Mouse (Mus musculus) brain, embryonic 14.5 days (tissue): Measurements from ENCODE around the gene Ccdc42. TPM values are rescaled to one million over a fixed set of nuclear protein-coding genes. Genes with fewer than 3 reads are reported as not detected.

Source experiments
- DNase-seq: peaks from one replicate; pipeline ENCODE4 v3.0.0-alpha.2; 2011; ENCODE audit warnings: low read depth
- CTCF ChIP-seq: fragments of 200-500 bp; IDR thresholded peaks from 2 replicates; pipeline ENCODE4 v1.5.1; 2012; ENCODE audit warnings: inconsistent platforms, mild to moderate bottlenecking, moderate library complexity, borderline replicate concordance; ENCODE audit not compliant: insufficient read depth, insufficient read length; ENCODE audit errors: extremely low read depth
- POLR2A ChIP-seq: fragments of 200-500 bp; IDR thresholded peaks from 2 replicates; pipeline ENCODE4 v1.6.1; 2012; ENCODE audit warnings: mild to moderate bottlenecking, inconsistent platforms, borderline replicate concordance; ENCODE audit not compliant: poor library complexity, insufficient read depth, insufficient read length, severe bottlenecking; ENCODE audit errors: extremely low read depth
- polyA plus RNA-seq: library from polyadenylated mRNA; depleted of rRNA; stranded (reverse); fragments of >200 nt; gene quantifications from 2 replicates; pipeline ENCODE4 v1.2.3, GENCODE M21; 2012; rRNA removed

Gene Ccdc42
- polyA plus RNA-seq, 1 experiment = 0.37 TPM

GRCm38 (mm10) chr11:68623225-68623870, 36.5 kb downstream of the Ccdc42 start:
- DNase-seq = peak; percentile 78
- TF ChIP-seq CTCF (no peak), POLR2A (no peak)

- DNase-seq = no peak
- TF ChIP-seq CTCF (no peak), POLR2A (no peak)
Observed at GRCm38 (mm10) chr11:68623871-68624258, 37.0 kb downstream of the Ccdc42 start.

- TF ChIP-seq CTCF (no peak), POLR2A (no peak)
- DNase-seq = peak; percentile 40
Observed at GRCm38 (mm10) chr11:68631611-68632316, 44.9 kb downstream of the Ccdc42 start.

GRCm38 (mm10) chr11:68637861-68638615, 51.2 kb downstream of the Ccdc42 start:
- TF ChIP-seq POLR2A (no peak), CTCF (no peak)
- DNase-seq = peak; percentile 20

- TF ChIP-seq CTCF (no peak), POLR2A (no peak)
- DNase-seq = no peak
Observed at GRCm38 (mm10) chr11:68641361-68641760, 54.5 kb downstream of the Ccdc42 start.

- DNase-seq = no peak
- TF ChIP-seq CTCF (no peak), POLR2A (no peak)
Observed at GRCm38 (mm10) chr11:68644781-68645180, 58.0 kb downstream of the Ccdc42 start.

Other genes starting within 250 kb of the Ccdc42 start
- gene Ntn1, start 186.2 kb upstream of the Ccdc42 start, polyA plus RNA-seq = 31.4 and 62.8 TPM in 2 replicates
- gene Pik3r5, start 154.9 kb upstream of the Ccdc42 start, polyA plus RNA-seq = 0.32 and 0.74 TPM in 2 replicates
- gene Pik3r6, start 84.0 kb upstream of the Ccdc42 start, polyA plus RNA-seq = 2.2 and 2.4 TPM in 2 replicates
- gene Mfsd6l, start 30.8 kb upstream of the Ccdc42 start, polyA plus RNA-seq = 0.06 and 0.10 TPM in 2 replicates
- gene Myh10, start 104.5 kb downstream of the Ccdc42 start, polyA plus RNA-seq = 141 and 189 TPM in 2 replicates